Mouse (Mus musculus): ENCODE measurements at regions not wholly inside any gene's neighbourhood (a gene's known extent, or its start where the extent isn't known, plus 50 kb on each side); places are given as distances from the start of the nearest gene placed in this dataset.

DNA sequence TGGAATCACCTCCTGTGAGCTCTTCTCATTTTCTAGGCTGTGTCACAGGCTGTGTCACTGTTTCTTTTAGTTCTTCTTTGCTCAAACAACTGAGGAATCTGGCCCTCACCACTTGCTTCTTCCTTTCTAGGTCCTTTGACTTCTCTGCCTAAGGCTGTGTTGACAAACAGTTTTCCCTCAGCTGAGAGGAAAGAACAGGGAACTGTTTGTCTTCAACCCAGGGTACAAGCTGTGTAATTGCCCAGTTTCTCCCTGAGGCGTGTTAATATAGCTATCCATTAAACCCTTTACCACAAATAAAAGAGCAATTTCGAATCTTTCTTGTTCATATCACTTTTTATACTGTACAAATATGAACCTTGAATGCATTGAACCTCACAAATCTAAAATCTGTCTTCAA lies 542.1 kb downstream of the Nyap2 start:
- intact Hi-C loops (cut with DNase I; ENCODE audit: low total_unique reads): no loop called here
- DNase-seq: no peak

DNA sequence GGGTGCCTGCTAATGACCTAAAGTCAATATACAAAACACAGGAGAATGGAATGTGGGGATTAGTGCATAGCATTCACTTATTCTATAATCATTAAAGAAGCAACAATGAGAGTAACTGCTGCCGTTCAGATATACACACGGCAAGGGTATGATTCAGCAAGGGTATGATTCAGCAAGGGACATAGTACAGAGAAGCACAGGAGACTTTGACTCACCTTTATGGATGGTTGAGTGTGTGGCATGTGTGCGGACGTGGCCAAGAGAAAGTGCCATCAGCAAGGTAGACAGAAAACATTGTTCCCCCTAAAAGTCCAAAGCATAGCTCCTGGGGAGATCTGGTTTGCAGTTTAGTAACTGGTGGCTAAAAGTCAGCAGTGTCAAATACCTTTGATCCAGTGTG lies 547.4 kb downstream of the Nyap2 start:
- intact Hi-C loops (cut with DNase I; ENCODE audit: low total_unique reads): no loop called here
- DNase-seq: no peak

DNA sequence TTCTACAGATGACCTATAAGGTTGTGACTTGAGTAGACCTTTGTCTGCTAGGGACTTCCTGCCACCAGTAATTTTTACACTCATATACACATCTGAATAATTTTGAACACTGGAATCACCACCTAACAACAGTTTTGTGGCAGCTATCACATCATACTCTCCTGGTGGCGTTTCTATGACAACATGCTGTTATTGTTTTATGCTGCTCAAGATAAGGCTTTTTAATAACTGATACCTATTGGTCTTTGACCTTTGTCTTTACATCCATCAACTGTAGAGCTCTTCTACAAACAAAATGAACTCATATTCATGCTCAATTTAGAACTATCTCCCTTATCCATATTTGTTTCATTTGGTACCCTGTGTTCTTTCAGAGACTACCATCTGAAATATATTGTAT lies 556.0 kb downstream of the Nyap2 start:
- DNase-seq: no peak
- intact Hi-C loops (cut with DNase I; ENCODE audit: low total_unique reads): no loop called here

DNA sequence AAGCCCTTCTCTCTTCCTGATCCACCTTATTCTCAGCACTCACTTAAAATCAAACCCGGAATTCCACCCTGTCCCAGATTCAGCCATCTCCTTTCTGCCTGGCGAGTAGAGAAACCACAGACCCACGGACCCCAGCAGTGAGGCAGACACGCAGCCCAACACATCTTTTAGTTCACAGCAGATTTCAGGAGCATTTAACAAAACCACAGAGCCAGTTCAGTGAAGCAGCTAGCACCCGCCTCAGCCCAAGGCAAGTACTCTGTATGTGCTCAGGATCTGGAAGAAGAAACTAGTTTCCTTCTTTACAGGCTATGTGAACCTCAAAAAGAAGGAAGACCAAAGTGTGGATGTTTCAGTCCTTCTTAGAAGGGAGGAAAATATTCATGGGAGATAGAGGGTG lies 560.6 kb downstream of the Nyap2 start:
- intact Hi-C loops (cut with DNase I; ENCODE audit: low total_unique reads): no loop called here
- no peak for DNase-seq

DNA sequence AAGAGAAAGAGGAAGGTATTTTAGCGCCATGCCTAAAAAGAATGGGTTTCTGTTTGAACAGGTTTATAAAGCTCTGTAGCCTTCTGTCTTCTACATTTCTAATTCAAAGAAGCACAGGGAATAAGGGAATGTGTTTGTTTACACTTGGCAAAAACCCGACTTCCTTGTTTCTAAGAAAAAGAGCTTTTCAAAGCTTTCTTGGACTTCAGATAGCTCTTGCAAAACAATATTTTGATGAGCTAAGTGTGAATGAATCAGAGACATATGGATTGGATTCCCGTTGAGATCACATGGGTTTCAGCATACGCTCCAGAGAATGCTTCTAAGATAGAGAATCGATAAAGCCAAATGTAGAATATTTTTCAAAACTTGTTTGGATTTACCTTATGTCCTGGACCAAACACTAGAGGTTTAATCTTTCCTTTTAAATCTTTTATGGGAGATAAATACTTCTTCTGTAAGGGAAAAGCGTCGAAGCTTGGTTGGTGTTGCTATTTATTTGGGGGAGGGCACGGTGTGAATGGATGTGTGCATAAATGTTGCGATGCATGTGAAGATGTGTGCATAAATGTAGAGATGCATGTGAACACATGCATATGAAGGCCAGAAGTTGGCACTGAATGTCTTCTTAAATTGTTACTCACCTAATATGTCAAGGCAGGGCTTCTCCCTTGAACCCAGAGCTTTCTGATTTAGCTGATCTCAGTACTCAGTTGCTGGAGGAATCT lies 576.4 kb downstream of the Nyap2 start:
- DNase-seq: no peak
- intact Hi-C loops (cut with DNase I; ENCODE audit: low total_unique reads): no loop called here

DNA sequence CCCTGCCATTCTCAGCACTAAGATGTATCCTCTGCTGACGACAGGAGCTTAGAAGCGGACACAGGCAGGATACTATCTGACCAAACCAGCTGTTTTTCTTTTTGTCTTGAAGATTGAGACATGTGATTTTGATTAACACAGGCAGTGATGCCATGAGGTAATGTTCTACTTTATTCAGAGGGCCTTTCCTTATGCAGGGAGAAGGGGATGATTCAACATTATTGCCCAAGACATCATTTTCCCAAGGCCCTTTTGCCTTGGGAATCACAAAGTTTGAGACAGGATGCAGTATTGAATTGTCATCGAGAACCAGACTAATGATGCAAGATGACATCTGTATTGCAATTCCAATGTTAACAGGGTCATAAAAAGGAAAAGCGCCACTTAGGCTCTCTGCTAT lies 571.7 kb upstream of the Gm9747 start:
- intact Hi-C loops (cut with DNase I; ENCODE audit: low total_unique reads): no loop called here
- no peak for DNase-seq

DNA sequence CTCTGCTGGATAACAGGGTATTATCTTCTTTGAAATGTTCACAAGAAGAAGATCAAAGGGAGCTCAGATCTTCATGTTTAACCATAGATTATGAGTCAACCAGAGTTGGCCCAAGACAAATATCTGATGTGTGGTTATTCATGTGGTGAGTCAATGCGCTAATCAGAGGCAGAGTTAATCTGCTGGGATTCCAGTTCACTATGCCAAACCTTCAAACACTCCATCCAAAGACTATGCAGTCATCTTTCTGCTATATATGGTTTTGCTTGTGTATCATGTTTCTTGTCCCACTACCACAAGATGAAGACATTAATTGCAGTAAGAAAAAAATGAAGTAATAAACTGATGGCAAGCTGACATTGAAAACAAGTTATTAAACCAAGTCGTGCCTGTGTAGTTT lies 561.8 kb upstream of the Gm9747 start:
- intact Hi-C loops (cut with DNase I; ENCODE audit: low total_unique reads): no loop called here
- no peak for DNase-seq

DNA sequence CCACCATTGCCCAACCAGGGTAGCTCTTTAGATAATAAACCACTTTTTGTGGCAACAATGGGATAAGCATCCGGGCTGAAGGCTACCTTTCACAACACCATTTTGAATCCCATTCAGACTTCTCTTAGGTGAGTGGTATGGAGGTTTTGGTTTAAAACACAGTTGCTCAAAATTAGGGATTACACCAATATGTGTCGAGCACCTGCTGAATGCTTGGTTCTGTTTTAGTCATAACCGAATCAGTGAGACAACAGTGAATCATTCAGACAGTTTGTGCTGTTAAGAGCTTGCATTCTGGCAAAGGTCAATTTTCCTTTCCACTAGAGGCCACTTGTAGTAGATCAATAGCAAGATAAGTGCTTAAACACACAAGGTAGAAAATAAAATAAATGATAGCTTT lies 561.2 kb upstream of the Gm9747 start:
- intact Hi-C loops (cut with DNase I; ENCODE audit: low total_unique reads): no loop called here
- no peak for DNase-seq

DNA sequence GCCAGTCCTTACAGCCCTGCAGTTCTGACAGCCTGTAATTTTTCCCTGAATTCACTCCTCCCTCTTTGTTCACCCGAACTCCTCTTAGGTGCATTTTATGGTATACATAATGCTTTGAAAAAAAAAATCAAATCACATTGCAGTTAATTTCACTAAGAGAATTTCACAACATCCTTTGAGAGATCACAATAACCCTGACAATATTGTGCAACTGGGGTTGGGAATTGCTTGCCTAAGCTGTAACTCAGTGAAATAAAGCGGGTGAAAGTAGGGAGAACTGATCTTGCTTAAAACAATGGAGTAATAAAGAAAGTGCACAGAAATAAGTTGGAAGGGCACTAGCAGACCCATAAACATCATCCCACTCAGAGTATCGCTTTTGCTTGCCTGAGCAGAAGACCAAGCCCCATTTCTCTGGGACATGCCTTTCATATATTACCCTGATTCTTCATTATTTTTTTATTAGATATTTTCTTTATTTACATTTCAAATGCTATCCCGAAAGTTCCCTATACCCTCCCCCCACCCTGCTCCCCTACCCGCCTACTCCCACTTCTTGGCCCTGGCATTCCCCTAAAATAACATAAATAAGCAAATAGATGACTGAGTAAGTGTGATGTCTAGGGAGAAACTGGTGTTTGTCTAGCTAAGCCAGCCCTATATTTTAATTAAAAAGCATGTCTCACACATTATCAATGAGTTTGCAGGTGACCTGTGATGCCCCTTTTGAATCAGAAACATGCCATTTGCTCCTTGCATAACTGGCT lies 557.2 kb upstream of the Gm9747 start:
- intact Hi-C loops (cut with DNase I; ENCODE audit: low total_unique reads): no loop called here
- no peak for DNase-seq

DNA sequence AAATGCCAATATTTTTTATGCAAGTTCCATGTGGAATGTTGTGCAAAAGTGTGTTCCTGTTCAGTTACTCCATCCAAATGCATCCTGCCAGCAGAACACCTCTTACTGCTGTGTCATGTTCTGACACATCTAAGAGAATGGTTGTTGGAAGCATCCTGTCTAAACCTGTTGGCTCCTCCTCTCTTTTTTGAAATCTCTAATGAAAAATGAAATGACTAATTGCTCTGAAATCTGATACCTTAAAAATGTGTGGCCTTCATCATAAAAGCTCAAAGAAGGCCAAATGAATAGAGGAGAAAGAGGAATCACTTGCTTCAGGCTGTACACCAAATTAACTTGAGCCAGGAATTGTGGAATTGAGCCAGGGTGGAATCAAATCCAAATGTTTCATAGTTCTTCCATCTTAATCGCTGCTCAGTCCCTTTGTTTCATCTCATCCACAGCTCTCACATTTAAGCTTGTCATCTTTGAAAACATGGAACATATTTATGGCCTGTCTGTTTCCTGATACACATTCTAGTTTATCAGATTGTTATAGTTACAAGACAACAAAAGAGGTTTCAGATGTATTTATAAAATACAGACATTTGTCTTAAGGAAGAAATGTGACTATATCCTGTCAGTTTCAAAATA lies 555.0 kb upstream of the Gm9747 start:
- intact Hi-C loops (cut with DNase I; ENCODE audit: low total_unique reads): no loop called here
- DNase-seq: no peak

DNA sequence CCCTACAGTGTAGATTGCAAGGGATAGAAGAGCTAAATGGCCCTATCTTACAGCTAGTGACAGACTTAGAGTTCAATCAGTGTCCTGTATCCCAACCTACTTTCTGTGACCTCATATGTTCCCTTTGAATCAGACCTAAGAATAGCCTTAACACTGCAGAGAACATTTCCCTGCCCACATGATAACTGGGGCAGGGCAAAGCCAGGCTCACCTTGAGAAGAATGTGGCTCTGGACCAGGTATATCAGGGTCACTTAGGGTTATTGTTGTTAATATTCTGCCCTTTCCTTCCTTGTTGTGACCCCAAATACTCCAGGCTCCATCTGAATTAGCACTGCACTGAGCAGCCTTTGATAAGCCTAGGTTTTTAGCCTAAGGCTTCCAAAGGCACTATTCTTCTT lies 536.8 kb upstream of the Gm9747 start:
- DNase-seq: no peak
- intact Hi-C loops (cut with DNase I; ENCODE audit: low total_unique reads): no loop called here

DNA sequence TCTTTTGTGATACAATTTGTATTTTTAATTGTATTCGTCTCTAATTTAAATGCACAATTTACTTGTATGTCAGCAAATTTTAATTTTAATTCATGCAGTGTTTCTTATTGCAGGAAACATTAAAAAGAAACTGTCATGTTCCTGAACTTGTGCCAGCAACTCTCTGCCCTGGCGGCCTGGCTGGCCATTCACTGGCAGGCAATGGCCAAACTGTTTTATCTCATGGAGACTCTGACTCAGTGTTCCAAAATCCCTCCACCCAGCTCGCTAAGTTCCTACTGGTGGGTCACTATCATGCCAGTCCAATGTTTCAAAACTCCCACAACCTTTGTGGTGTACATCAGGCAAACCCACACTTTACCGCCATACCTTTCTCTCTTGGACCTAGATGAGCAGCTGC lies 523.7 kb upstream of the Gm9747 start:
- no peak for DNase-seq
- intact Hi-C loops (cut with DNase I; ENCODE audit: low total_unique reads): no loop called here

DNA sequence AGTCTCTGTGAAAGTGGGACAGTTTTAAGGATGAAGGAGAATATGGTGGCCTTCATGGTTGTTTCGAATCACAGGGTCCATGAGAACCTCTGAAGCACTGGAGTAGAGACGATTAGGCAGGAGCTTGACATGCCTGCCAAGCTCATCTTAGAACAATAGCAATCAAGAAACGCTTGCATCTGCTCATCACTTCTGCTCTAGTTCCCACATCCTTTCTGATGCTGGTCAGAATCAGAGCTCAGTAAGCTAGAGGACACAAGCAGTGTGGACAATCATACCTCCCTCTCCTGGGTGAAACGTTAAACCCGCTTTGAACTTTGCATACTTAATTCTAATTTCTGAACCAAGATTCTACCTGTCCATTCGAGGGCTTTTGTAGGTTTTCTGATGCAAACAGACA lies 515.8 kb upstream of the Gm9747 start:
- intact Hi-C loops (cut with DNase I; ENCODE audit: low total_unique reads): no loop called here
- DNase-seq: no peak

DNA sequence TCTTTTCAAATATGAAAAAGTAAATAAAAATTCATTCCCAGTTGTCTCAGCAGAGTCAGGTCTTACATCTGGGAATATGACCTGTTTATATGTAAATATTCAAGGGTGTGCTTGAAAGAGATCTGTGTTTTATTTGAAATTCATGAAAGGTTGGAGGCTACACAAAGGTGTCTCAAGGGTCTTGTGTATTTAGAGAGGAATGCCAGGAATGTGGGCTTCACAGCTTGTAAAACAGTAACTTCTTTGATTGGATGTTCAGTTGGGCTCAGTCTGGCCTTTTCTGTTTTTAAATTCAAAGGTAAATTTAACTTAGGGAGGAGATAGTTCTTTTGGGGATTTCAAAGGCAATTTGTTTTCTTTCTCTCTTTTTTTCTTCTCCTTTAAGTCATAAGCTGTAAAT lies 514.7 kb upstream of the Gm9747 start:
- DNase-seq: no peak
- intact Hi-C loops (cut with DNase I; ENCODE audit: low total_unique reads): no loop called here

DNA sequence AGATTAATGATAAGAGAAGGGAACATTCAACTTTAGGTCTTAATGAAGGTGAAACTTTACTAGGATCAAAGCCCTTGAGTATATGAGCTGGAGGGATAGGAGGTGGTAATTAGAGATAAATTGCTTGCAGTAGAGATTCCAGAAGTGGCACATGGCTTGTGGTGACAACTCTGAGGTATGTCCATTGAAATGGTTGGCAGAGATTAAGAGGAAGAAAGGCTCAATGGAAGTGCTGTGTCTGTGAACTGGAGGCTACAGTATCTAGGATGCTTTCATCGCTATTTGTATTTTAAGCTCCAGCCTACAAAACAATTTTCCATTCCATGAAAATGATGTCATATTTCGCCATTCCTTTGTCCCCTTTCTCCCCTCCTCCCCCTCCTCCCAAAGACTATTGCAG lies 508.1 kb upstream of the Gm9747 start:
- DNase-seq: no peak
- intact Hi-C loops (cut with DNase I; ENCODE audit: low total_unique reads): no loop called here

DNA sequence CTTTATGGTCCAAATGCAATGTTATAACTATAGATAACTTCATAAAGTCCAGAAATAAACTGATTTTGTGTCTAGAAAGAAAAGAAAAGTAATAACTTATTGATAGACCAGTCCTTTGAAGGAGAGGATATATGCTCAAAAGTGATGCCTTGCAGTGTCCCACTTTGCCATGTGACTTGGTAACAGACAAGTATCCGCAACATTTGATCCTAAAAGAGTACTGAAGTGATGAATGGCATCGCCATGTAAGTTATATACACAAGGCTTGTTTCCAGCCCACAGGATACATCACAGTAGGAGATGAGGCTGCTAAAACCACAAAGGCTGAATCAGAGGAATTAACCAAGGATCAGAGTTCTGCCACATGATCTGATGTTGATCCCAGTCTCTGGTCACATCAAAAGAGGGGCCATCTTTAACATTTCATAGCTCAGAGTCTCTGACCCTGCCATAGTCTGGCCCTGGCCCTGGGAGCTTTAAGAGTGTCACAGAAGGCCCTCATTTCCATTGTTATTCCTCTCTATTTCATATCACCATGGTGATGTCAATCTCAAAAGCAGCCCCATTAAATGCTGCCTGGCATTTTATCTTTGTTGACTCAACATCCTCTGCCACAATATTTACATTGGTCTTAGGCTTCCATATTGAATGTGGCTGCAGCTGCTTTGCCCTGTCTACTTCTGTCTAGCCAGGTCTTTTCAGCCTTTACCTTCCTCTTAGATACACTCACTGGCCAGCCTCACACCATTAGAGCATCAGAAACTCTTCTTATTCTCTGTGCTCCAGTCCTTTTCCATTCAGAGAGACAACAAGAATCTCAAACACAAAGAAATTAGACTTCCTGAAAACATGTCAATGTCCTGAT lies 506.4 kb upstream of the Gm9747 start:
- intact Hi-C loops (cut with DNase I; ENCODE audit: low total_unique reads): no loop called here
- no peak for DNase-seq

DNA sequence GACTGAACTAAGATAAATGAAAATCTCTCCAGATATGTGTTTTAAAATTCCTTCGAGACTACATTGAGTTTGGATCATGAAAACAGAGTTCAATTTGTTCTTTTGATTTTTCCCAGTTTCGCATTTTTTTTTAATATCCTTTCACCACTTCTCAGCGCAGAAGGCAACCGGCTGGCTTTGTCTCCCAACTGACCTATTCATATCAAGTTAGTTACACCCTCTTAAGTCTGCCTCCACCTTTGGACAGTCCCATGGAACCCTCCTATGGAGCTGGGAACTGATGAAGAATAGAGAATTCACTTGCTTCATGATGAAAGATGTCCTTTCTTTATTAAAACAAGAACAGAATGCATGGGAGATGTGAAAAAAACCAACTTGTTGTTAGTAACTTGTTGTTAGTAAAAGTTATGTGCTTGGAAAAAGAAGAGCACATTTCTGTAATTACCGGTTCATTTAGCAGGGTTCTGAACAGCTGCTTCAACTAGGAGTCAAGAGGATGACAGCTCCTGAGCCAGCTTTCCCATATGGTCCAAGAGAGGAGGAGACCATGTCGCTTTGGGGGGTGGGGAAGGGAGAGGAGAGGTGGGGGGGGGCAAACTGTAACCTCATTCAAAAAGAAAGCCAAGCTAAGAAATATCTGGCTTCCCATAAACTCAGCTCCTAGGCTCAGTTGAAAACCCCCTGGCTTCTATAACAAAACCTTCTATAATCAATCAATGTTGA lies 495.6 kb upstream of the Gm9747 start:
- intact Hi-C loops (cut with DNase I; ENCODE audit: low total_unique reads): no loop called here
- no peak for DNase-seq

DNA sequence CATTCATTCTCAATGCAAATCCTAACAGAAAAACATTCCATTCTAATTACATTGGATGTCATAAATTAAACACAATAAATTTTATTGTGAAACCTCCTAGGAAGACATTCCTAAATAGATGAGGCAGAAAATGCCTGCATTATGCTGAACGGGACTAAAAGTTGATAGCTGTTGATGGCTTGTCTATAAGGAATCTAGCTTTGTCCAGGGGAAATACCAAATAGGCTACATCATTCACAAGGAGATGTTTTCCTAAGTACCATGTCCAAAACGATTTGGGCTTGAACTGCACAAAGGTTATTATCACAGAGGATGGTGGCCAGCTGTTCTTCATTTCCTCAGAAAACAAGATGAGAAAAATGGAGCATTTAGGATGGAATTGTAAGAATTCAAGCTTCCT lies 494.5 kb upstream of the Gm9747 start:
- intact Hi-C loops (cut with DNase I; ENCODE audit: low total_unique reads): no loop called here
- no peak for DNase-seq

DNA sequence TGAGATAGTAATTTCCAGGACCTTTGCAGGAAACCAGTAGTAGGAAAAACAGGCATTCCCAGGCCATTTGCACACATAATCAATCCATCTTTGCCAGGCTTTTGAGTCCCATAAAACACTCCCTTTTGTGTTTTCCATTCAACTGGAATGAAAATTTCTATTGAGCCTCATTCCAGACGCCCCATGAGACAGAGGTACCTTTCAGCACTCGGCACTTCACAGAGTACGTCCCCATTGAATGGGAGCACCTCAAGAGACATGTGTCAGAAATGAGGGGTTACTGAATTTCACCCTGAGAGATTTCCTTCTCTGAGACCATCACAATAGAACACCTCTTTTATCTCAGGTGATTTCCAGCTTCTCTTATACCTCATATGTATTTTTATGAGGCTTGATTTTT lies 493.5 kb upstream of the Gm9747 start:
- no peak for DNase-seq
- intact Hi-C loops (cut with DNase I; ENCODE audit: low total_unique reads): no loop called here

DNA sequence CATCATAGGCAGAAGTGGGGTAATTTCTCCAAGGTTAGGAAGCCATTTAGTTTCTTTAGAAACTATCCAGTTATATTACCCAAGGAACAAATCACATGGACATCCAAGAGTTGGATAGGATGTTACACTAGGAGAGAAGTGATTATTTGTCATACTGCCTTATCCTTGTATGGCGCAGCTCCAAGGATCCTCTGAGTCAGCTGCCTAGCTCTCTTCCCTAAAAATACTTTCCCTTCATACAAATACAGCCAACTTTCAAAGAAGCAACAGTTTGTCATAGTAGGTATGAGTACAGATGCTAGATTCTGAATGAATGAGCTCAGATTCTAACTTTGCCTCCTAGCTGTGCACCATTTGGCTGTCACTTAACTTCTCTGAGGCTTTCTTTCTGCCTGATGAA lies 492.9 kb upstream of the Gm9747 start:
- intact Hi-C loops (cut with DNase I; ENCODE audit: low total_unique reads): no loop called here
- DNase-seq: peak; percentile 33

Data from gastrocnemius, postnatal 14 days (tissue).